Mouse (Mus musculus) skeletal muscle tissue, postnatal 0 days (tissue): ENCODE results near the gene Map2k7. TPM values are rescaled to one million over a fixed set of nuclear protein-coding genes. Genes with fewer than 3 reads are reported as not detected.

ENCODE experiments used
- polyA plus RNA-seq: library from polyadenylated mRNA; unstranded; fragments of >200 nt; fragmentation: Nextera tagmentation; extraction: Ambion mirVana; gene quantifications from 2 replicates; pipeline ENCODE4 v1.2.1, GENCODE M21; 2015

The Map2k7 gene
- polyA plus RNA-seq = 20.8 TPM in 2 replicates

DNA sequence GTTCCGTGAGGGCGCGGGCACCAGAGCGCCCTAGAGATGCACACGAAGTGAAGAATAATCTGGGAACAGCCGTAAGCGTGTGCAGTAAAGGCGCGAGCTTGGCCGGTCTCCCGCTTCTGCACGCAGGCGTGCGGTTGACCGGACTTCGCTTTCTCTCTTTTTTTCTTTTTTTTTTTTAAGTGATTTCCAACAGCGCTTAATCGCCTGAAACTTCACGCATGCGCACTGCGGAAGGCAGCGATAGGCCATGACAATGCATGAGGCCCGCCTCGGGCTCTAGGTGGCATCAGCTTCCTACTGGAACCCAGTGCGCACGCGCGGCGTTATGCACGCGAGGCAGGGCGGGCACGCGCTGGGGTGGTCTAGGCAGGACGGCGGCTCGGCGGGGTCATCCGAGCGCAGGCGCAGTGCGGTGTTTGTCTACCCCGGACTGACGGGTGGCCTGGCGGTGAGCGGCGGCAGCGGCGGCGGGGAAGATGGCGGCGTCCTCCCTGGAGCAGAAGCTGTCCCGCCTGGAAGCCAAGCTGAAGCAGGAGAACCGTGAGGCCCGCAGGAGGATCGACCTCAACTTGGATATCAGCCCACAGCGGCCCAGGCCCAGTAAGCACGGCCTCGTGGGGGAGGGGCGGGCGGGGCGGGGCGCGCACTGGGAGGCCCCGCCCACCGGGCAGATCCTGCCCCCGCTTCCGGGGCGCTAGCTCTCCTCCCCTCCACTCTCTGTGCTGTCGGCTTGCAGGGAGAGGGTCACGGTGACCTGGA, at the start of gene Map2k7, which contains the start of gene Gm49320:
Gene Map2k7 (plus strand): TSS at position 307 of the 759 bp plus-strand sequence.
Gene Gm49320 (plus strand): TSS at position 432 of the 759 bp plus-strand sequence.

DNA sequence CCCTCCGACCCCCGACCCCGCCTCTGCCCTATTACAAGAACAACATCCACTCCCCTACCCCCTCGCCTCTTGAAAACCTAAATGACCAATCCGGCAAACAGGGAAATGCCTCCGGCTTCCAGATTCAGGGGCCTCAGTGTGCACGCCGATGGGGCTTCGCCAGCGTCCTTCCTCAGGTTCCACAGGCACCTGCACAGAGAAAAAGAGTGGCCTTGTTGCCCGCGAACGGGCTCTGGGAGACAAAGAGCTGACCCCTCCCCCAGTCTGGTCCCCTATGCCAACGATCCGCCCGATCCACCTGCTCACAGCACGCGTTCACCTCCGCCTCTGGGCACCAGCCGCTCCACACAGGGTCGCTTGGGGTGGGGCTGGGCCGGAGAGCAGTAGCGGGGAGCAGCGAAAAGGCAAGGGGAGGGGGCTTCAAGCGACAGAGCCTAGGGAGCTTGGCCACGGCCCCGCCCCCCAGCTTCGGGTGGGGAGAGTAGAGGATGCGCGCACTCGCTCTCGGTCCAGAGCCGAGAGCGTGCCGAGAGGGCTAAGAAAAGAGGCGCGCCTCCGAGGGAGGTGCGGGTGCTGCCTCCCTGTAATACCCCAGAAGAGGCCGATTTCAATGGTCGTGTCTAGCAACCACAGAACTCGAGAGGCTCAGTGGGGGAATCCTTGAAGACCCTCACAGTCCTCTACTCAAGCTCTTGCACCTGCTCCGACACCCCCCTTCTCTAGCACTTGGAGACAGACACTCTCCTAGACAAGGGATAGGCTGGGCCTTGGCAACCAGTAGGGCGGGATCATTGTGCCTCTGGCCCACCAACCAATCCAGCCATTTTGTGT, 21.5 kb upstream of the Map2k7 start, which contains the start of gene Prr36:
Gene Prr36 (minus strand): TSS at position 669 of the 831 bp plus-strand sequence.

DNA sequence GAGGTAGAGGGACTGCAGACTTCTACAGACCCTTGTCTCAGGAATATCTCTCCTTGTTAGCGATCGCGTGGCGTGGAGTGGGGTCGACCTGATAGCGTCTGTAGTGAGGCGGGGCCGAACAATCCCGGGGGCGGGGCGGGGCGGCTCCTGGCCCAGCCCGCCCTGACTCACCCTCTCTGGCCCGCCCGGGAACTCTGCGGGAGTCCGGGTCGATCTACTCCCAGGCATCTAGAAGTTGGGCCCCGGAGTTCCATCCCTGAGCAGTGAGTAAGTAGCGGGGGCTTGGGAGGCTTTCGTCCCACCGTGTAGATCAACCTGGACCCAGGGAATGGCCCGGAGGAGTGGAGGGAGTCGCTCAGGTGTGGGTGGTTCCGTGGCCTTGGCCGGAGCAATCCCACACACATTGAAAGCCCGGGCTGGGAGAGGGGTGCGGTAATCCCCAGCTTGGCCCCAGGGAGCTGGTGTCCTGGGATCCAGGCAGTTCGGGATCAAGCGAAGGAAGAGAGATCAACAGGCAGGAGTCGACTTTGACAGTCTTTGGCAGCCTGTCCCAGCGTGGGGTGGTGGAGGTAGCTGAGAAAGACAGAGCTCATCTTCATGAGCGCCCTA, 11.7 kb upstream of the Map2k7 start, which contains the start of gene Lrrc8e:
Gene Lrrc8e (plus strand): TSS at position 89 of the 609 bp plus-strand sequence.

DNA sequence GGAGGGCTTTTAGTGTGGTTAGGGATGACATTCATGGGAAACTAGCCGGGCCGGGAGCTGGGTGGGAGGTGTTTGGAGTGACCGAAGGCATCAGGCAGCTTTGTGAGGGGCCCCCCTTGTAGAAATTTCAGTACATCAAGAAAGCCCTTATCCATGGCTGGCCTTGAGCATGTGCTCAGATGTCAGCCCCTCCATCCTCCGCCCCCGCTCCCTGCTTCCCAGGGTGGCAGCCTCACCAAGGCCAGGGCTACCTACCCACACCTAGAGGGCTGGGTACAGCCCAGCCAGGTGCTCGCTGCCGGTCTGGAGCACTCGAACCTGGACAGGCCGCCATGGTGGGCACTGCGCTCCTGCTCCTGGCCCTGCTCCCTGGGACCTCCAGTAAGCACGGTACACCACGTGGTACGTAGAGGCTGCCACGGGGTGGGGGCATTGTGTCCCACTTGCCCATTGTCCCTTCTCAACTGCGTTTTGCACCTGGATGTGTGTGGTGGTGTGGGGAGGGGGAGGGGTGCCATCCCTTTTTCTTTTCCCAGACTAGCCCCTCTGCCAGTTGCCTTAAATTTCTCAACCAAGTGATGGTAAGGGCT, 9.5 kb downstream of the Map2k7 start, which contains the start of gene Tgfbr3l:
Gene Tgfbr3l (plus strand): TSS at position 264 of the 590 bp plus-strand sequence.

DNA sequence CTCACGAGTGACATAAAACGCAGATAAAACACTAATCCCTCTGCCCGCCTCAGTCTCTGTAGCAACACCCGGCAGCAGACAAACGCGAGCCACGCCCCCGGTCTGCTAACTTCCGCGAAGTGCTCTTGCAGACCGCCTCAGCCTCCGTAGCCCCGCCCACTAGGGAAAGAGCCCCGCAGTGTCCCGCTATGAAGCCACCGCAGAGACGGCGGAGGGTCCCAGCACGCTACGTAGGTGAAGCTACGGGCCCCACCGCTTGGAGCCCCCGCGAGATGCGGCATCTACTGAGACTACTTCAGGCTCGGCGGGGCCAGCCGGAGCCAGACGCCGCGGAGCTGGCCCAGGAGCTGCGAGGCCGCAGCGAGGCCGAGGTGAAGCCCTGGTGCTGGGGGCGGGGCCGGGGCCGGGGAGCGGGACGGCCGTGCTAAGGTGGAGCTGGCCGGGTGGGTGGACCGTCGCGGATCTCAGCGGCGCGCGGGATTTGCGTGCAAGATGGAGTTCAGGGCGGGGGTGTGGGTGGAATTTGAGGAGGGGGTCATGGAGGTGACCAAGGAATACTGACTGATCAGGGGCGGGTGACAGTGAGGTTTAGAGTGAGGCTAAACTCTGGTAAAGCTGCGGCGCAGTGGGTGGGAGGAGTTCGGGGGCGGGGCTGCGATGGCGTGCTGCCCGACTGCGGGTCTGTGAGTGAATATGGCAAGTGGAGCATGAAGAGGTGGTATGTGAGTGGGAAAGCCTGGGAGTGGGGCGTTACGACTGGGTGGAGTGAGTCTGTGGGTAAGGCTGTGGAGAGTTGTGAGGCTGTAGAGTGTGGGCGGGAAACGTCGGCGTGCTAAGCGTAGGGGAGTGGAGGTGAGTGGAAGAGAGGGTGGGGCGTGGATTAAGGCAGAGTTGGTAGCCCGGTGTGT, 14.6 kb downstream of the Map2k7 start, which contains the start of gene Snapc2:
Gene Snapc2 (plus strand): TSS at position 147 of the 908 bp plus-strand sequence.

DNA sequence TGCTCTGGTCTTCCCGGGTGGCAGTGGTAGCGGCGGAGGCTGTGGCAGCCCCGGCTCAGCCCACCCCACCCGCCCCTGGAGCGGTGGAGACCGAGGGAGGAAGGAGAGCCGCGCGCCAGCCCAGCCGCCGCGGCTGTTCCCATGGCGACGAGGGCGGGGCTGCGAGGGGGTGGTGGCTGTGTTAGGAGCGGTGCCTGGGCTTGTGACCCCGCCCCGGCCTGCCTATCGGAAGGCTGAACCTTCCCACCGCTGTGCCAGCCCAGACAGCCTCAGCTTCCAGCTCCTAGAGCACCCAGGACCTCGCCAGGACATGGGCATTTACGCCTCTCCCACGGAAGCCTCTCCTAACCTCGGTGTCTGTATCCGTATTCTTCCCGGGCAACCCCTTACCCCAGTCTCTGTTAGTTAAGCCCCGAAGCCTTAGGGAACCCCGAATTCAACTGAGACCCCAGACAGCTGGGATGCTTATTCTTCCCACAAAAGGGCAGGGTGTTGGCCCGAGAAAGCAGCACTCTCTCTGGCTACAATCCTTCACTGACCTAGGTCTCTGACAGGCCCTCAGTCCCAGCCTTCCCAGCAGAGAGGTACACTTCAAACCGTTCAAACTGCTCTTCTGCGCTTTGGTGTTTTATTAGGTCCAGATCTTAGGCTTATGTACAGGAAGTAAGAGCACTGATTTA, 20.7 kb downstream of the Map2k7 start, which contains the start of gene Ctxn1:
Gene Ctxn1 (minus strand): TSS at position 150 of the 680 bp plus-strand sequence.

DNA sequence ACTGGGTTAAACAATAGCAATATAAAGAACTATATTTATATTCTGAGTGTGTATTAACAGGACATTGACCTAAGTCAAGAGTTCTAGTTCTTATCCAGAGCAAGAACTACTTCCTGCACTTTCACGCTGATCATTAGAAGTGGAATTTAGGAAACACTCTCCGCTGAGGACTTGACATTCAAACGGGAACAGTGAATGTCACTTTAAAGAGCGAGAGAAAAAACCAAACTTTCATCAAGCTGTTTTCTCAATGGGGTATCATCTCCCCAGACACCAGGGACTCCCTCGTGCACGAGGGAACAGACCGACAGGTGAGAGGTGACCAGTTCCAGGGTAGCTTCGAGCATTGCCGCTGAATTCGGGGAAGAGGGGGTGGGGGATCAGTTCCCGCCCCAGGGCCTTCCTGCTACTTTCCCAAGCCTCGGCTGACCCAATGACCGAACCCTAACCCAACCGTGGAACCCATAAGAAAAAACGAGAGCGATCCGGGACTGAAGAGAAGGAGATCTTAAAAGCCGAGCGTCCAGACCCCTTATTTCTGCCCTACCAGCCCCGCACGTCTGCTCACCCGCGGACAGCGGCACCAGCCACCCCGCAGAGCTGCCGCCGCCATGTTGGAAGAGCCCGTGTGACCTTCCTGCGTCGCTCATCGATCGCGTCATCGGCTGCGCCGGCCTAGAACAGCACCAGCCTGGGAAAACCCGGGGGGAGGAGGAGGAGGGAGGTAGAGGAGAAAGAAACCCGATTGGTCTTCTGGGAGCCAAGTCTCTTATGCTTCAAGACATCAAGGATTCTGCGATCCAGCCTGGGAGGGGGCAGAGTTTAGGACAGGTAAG, 37.0 kb downstream of the Map2k7 start, which contains the start of gene Timm44:
Gene Timm44 (minus strand): TSS at position 639 of the 836 bp plus-strand sequence.

Other genes with a start within 250 kb of the Map2k7 start
- 1.3 and 2.8 TPM in 2 replicates for gene Cd209f, start 132.9 kb upstream of the Map2k7 start, polyA plus RNA-seq
- gene Cd209g, start 104.6 kb upstream of the Map2k7 start, polyA plus RNA-seq = 0.09 and 0.12 TPM in 2 replicates
- 9.6 and 11.2 TPM in 2 replicates for gene Evi5l, start 72.2 kb upstream of the Map2k7 start, polyA plus RNA-seq
- gene Prr36, start 21.3 kb upstream of the Map2k7 start, polyA plus RNA-seq = 0.09 TPM in 1 of 2 replicates, not detected in the other
- gene Lrrc8e, start 11.9 kb upstream of the Map2k7 start, polyA plus RNA-seq = 0.06 and 0.17 TPM in 2 replicates
- 0.49 and 0.69 TPM in 2 replicates for gene Gm49320, start 125 bp downstream of the Map2k7 start, polyA plus RNA-seq
- gene Tgfbr3l, start 9.5 kb downstream of the Map2k7 start, polyA plus RNA-seq = 1.2 and 2.5 TPM in 2 replicates
- gene Snapc2, start 14.3 kb downstream of the Map2k7 start, polyA plus RNA-seq = 21.5 and 26.5 TPM in 2 replicates
- gene Ctxn1, start 20.5 kb downstream of the Map2k7 start, polyA plus RNA-seq = 7.5 and 7.9 TPM in 2 replicates
- 64.0 and 64.1 TPM in 2 replicates for gene Timm44, start 37.2 kb downstream of the Map2k7 start, polyA plus RNA-seq
- 5.6 and 7.0 TPM in 2 replicates for gene Ccl25, start 86.5 kb downstream of the Map2k7 start, polyA plus RNA-seq
- gene Elavl1, start 86.7 kb downstream of the Map2k7 start, polyA plus RNA-seq = 79.2 and 92.9 TPM in 2 replicates